Mouse (Mus musculus): Measurements from ENCODE around the gene Tsc22d1. TPM values are rescaled to one million over a fixed set of nuclear protein-coding genes. Genes with fewer than 3 reads are reported as not detected.

Gene Tsc22d1
- polyA plus RNA-seq, 1 experiment from 2014 or later: 382 TPM

DNA sequence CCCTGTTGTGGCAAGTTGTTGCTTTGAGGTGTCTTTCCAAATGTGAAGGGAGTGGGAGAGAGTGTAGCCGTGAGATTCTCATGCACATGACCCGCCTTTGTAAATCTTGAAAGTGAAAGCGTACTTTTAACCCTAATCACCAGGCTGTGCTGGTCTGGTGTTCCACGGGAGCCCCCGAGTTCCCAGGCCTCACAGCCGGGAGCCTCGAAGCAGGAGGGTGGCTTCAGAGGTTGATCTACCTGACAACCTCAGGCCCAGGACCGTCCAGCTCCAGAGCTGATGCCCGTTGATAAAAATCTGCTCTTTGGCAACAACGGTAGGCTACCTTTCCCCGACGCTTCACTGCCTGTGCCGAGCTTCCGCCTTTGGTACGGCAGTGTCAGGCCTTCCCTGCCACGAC lies 72.8 kb downstream of the Tsc22d1 start:
- Histone ChIP-seq H3K4me3 (ENCODE audit: control insufficient read depth in 1 of 2, insufficient read depth in 1 of 2, low read depth in 1 of 2, low read length in 2 of 2) (no peak overlapping the region), H3K4me2 (ENCODE audit: low read length) (no peak overlapping the region), H3K9me3 (ENCODE audit: control insufficient read depth, low read length) (no peaks in the 10 kb centered on the region), H3K9ac (ENCODE audit: low read length) (no peak overlapping the region), H3K36me3 (ENCODE audit: control insufficient read depth, insufficient read depth, low read length) (no peaks in the 10 kb centered on the region), H3K4me1 (ENCODE audit: control insufficient read depth in 2 of 2, insufficient read depth in 2 of 2, low read length in 2 of 2) (no peaks in the 10 kb centered on the region), H3K27me3 (ENCODE audit: control insufficient read depth, insufficient read depth, low read length) (no peaks in the 10 kb centered on the region), H3K27ac (replicated peaks in 1 of 2; ENCODE audit: control insufficient read depth in 1 of 2, insufficient read depth in 1 of 2, low read depth in 2 of 2, low read length in 2 of 2) (no peak overlapping the region)
- ATAC-seq (ENCODE audit: insufficient number of reproducible peaks, insufficient read depth, low FRiP score, low read depth): no peak
- 89% methylated on average over 16 of the region's 16 CpGs for WGBS

DNA sequence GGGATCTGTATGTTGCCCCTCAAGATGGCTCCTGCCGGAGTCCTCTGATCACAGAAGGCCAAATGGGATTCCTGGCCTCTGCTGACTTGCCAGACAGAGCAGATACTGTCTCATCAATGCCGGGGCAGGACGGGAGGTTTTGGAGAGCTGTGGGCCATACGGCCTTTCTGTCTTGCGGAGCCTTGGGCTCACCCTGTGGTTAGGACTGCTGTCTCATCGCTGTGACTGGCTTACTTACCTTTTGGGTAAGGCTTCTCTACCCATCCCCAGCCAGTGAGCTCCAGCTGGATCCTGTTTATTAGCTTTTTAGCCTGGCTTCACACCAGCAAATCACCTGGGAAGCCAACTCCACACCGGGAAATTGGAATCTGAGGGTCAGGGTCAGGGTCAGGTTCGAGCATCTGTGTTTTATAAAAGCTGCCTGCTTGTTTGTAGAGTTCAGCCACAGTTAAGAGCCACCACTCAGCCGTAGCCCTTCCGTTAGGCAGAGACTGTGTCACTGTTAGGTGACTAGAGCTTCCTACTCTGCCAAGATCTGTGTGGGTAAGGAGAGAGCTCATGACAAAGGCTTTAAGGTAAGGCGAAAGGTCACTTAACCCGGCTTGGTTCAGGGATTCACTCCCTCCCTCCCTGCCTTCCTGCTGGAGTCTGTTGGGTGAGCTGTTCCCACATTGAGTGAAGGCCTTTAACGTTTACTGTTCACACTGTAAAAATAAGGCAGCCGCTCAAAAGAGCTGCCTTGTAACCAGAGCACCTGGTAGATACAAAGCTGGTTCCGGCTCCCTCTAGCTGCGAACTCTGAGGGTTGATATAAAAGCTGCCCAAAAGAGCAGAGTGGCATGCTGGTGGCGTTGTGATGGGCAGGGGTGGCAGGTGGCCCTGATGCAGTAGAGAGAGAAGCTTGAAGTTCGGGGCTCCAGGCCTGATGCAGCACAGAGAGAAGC lies 73.6 kb downstream of the Tsc22d1 start:
- H3K27ac ChIP-seq (replicated peaks in 1 of 2; ENCODE audit: control insufficient read depth in 1 of 2, insufficient read depth in 1 of 2, low read depth in 2 of 2, low read length in 2 of 2): no peak overlapping the region
- no peaks in the 10 kb centered on the region for H3K36me3 ChIP-seq (ENCODE audit: control insufficient read depth, insufficient read depth, low read length)
- no peaks in the 10 kb centered on the region for H3K9me3 ChIP-seq (ENCODE audit: control insufficient read depth, low read length)
- no peak overlapping the region for H3K4me3 ChIP-seq (ENCODE audit: control insufficient read depth in 1 of 2, insufficient read depth in 1 of 2, low read depth in 1 of 2, low read length in 2 of 2)
- no peak; the same call in 1 of the 2 replicates for ATAC-seq (ENCODE audit: insufficient number of reproducible peaks, insufficient read depth, low FRiP score, low read depth)
- H3K4me2 ChIP-seq (ENCODE audit: low read length): no peak overlapping the region
- WGBS: 73% methylated on average over 18 of the region's 18 CpGs
- no peak overlapping the region for H3K9ac ChIP-seq (ENCODE audit: low read length)
- no peaks in the 10 kb centered on the region for H3K4me1 ChIP-seq (ENCODE audit: control insufficient read depth in 2 of 2, insufficient read depth in 2 of 2, low read length in 2 of 2)
- no peaks in the 10 kb centered on the region for H3K27me3 ChIP-seq (ENCODE audit: control insufficient read depth, insufficient read depth, low read length)

DNA sequence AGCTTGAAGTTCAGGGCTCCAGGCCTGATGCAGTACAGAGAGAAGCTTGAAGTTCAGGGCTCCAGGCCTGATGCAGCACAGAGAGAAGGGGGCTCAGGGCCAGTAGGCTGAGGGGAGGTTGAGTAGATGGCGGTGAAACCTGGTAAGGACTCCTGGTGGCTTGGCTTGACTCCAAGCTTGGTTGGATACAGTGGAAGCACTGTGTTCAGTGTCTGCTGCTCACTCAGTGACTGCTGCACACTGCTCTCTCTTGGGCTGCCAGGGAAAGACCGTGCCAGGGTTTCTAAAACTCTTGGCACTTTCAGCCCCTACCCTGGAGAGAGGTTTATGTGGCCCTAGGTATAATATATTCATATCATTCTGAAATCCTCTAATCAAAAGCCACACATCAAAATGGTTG lies 74.4 kb downstream of the Tsc22d1 start:
- H3K4me3 ChIP-seq (ENCODE audit: control insufficient read depth in 1 of 2, insufficient read depth in 1 of 2, low read depth in 1 of 2, low read length in 2 of 2): no peak overlapping the region
- H3K27me3 ChIP-seq (ENCODE audit: control insufficient read depth, insufficient read depth, low read length): no peaks in the 10 kb centered on the region
- H3K27ac ChIP-seq (replicated peaks in 1 of 2; ENCODE audit: control insufficient read depth in 1 of 2, insufficient read depth in 1 of 2, low read depth in 2 of 2, low read length in 2 of 2): no peak overlapping the region
- ATAC-seq (ENCODE audit: insufficient number of reproducible peaks, insufficient read depth, low FRiP score, low read depth): no peak
- H3K9me3 ChIP-seq (ENCODE audit: control insufficient read depth, low read length): no peaks in the 10 kb centered on the region
- H3K4me1 ChIP-seq (ENCODE audit: control insufficient read depth in 2 of 2, insufficient read depth in 2 of 2, low read length in 2 of 2): no peaks in the 10 kb centered on the region
- no peak overlapping the region for H3K4me2 ChIP-seq (ENCODE audit: low read length)
- H3K36me3 ChIP-seq (ENCODE audit: control insufficient read depth, insufficient read depth, low read length): no peaks in the 10 kb centered on the region
- H3K9ac ChIP-seq (ENCODE audit: low read length): no peak overlapping the region
- 57% methylated on average over 2 of the region's 2 CpGs for WGBS

DNA sequence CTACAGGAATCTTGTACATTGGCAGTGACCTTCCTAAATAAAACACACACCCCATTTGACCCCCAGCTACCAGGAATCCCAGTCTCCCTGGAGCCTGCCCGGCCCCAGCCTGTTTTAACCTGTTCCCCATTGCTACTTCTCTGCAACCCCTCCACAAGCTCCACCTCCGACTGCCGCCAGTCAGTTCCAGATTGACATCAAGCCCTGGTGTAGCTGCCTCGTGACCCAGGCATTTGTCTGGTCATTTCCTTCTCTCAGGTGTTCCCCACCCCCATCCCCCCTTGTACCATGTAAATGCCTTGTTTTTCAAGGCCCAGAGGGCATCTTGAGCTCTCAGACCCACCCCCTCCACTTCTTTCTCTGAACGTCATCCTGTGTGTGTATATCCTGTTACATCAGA lies 80.3 kb downstream of the Tsc22d1 start:
- Histone ChIP-seq H3K9ac (ENCODE audit: low read length) (no peak overlapping the region), H3K27ac (replicated peaks in 1 of 2; ENCODE audit: control insufficient read depth in 1 of 2, insufficient read depth in 1 of 2, low read depth in 2 of 2, low read length in 2 of 2) (no peak overlapping the region), H3K9me3 (ENCODE audit: control insufficient read depth, low read length) (no peaks in the 10 kb centered on the region), H3K4me2 (ENCODE audit: low read length) (no peak overlapping the region), H3K27me3 (ENCODE audit: control insufficient read depth, insufficient read depth, low read length) (no peaks in the 10 kb centered on the region), H3K4me3 (ENCODE audit: control insufficient read depth in 1 of 2, insufficient read depth in 1 of 2, low read depth in 1 of 2, low read length in 2 of 2) (no peak overlapping the region), H3K4me1 (ENCODE audit: control insufficient read depth in 2 of 2, insufficient read depth in 2 of 2, low read length in 2 of 2) (peaks cover 5 to 7% of the 10 kb centered on the region in 2 experiments; a peak in 3 of 4 replicates), H3K36me3 (ENCODE audit: control insufficient read depth, insufficient read depth, low read length) (no peaks in the 10 kb centered on the region)
- no peak; the same call in 1 of the 2 replicates for ATAC-seq (ENCODE audit: insufficient number of reproducible peaks, insufficient read depth, low FRiP score, low read depth)
- 42% methylated on average over 5 of the region's 5 CpGs for WGBS

DNA sequence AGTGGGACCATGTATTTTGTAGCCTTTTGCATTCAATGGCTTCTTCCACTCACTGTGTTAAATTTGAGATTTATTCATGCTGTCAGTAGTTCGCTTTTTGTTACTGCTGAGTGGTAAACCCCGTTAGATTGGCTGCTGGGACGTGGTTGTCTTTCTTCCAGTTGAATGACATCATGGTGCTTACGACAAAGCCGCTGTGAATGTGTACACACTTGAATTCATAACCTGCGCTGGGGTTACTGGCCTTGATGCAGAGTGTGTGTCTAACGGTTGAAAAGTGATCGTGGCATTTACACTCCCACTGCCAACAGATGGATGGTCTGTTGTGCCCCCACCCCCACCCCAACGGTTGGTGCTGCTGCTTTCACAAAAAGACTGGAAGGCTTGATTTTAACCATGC lies 82.4 kb downstream of the Tsc22d1 start:
- no peak overlapping the region for H3K4me2 ChIP-seq (ENCODE audit: low read length)
- no peak overlapping the region for H3K27ac ChIP-seq (replicated peaks in 1 of 2; ENCODE audit: control insufficient read depth in 1 of 2, insufficient read depth in 1 of 2, low read depth in 2 of 2, low read length in 2 of 2)
- WGBS: 89% methylated on average over 9 of the region's 9 CpGs
- no peak overlapping the region for H3K9ac ChIP-seq (ENCODE audit: low read length)
- H3K27me3 ChIP-seq (ENCODE audit: control insufficient read depth, insufficient read depth, low read length): no peaks in the 10 kb centered on the region
- H3K36me3 ChIP-seq (ENCODE audit: control insufficient read depth, insufficient read depth, low read length): no peaks in the 10 kb centered on the region
- ATAC-seq (ENCODE audit: insufficient number of reproducible peaks, insufficient read depth, low FRiP score, low read depth): no peak
- H3K4me1 ChIP-seq (ENCODE audit: control insufficient read depth in 2 of 2, insufficient read depth in 2 of 2, low read length in 2 of 2): peaks cover 6 to 10% of the 10 kb centered on the region in 2 experiments; a peak in 3 of 4 replicates
- H3K9me3 ChIP-seq (ENCODE audit: control insufficient read depth, low read length): no peaks in the 10 kb centered on the region
- H3K4me3 ChIP-seq (ENCODE audit: control insufficient read depth in 1 of 2, insufficient read depth in 1 of 2, low read depth in 1 of 2, low read length in 2 of 2): no peak overlapping the region

DNA sequence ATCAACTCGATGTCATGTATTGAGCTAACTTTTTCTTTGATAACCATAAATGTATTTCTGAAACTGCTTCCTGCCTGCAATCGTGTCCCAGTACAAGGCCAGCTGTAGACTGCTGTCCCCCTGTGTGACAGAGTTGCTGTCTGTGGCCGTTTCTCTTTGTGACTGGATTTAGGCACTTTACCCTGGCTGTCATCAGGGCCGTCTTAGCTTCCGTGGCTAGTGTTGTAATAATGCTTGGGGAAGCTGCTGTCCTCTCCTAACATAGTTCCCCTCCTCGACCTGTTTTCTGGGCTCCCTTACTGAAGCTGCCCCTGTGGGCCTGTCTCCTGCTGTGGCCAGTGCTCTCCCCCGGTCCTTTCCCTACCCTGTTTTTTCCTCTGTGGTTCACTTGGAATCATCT lies 83.4 kb downstream of the Tsc22d1 start:
- no peaks in the 10 kb centered on the region for H3K36me3 ChIP-seq (ENCODE audit: control insufficient read depth, insufficient read depth, low read length)
- no peak for ATAC-seq (ENCODE audit: insufficient number of reproducible peaks, insufficient read depth, low FRiP score, low read depth)
- 25% methylated on average over 7 of the region's 7 CpGs for WGBS
- H3K27me3 ChIP-seq (ENCODE audit: control insufficient read depth, insufficient read depth, low read length): no peaks in the 10 kb centered on the region
- no peaks in the 10 kb centered on the region for H3K9me3 ChIP-seq (ENCODE audit: control insufficient read depth, low read length)
- peak overlapping the region; percentile 3 to 24; a peak in 3 of 4 replicates for H3K27ac ChIP-seq (replicated peaks in 1 of 2; ENCODE audit: control insufficient read depth in 1 of 2, insufficient read depth in 1 of 2, low read depth in 2 of 2, low read length in 2 of 2)
- H3K9ac ChIP-seq (ENCODE audit: low read length): peak overlapping the region; percentile 7; the same call in 1 of the 2 replicates
- H3K4me1 ChIP-seq (ENCODE audit: control insufficient read depth in 2 of 2, insufficient read depth in 2 of 2, low read length in 2 of 2): peaks cover 6 to 10% of the 10 kb centered on the region in 2 experiments; a peak in 3 of 4 replicates
- no peak overlapping the region for H3K4me2 ChIP-seq (ENCODE audit: low read length)
- no peak overlapping the region for H3K4me3 ChIP-seq (ENCODE audit: control insufficient read depth in 1 of 2, insufficient read depth in 1 of 2, low read depth in 1 of 2, low read length in 2 of 2)

DNA sequence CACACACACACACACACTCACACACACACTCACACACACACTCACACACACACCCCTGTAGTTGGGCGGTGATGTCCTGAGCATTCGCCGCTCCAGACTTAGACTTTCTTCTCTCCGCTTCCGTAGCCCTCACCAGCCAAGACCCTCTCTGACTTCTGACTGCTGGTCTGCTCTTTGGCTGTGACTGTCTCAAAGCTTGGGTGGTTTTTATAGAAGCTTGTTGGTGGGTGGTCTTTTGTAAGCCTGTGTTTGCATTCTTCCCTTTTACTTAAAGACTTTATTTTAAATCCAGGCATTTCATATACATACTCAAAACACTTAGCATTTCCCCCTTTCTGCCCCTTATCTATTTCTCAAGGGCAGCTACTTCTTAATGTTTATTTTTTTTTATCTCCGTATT lies 84.7 kb downstream of the Tsc22d1 start:
- no peak overlapping the region for H3K9ac ChIP-seq (ENCODE audit: low read length)
- WGBS: 87% methylated on average over 6 of the region's 6 CpGs
- H3K36me3 ChIP-seq (ENCODE audit: control insufficient read depth, insufficient read depth, low read length): no peaks in the 10 kb centered on the region
- no peaks in the 10 kb centered on the region for H3K9me3 ChIP-seq (ENCODE audit: control insufficient read depth, low read length)
- H3K4me3 ChIP-seq (ENCODE audit: control insufficient read depth in 1 of 2, insufficient read depth in 1 of 2, low read depth in 1 of 2, low read length in 2 of 2): no peak overlapping the region
- H3K4me1 ChIP-seq (ENCODE audit: control insufficient read depth in 2 of 2, insufficient read depth in 2 of 2, low read length in 2 of 2): peaks cover 6 to 14% of the 10 kb centered on the region in 2 experiments; a peak in 3 of 4 replicates
- ATAC-seq (ENCODE audit: insufficient number of reproducible peaks, insufficient read depth, low FRiP score, low read depth): no peak
- no peaks in the 10 kb centered on the region for H3K27me3 ChIP-seq (ENCODE audit: control insufficient read depth, insufficient read depth, low read length)
- H3K27ac ChIP-seq (replicated peaks in 1 of 2; ENCODE audit: control insufficient read depth in 1 of 2, insufficient read depth in 1 of 2, low read depth in 2 of 2, low read length in 2 of 2): no peak overlapping the region
- H3K4me2 ChIP-seq (ENCODE audit: low read length): no peak overlapping the region
